Mouse (Mus musculus) T-helper 17 cell (primary cell): ENCODE data around the gene Gm21874.
"Not testable (repeated sequence)": the region's sequence is repeated elsewhere in the genome, so short reads cannot be mapped to it uniquely, and the experiment has no call there.

ENCODE experiments used
- in situ Hi-C, 2 experiments: fragments of 300-600 bp; cut with MboI, MseI; formaldehyde crosslinking; loops; 1 replicate in 1 of 2; 2 replicates in 1 of 2; pipeline ENCODE4 v1.15.1; 2025; ENCODE audit warnings: high pct_unique_total_duplicates in 2 of 2

Gene Gm21874

GRCm38 (mm10) chrY:9416048-9416447 lies at the start of gene Gm21874:
Gene Gm21874, minus strand, starts transcription at chrY:9416148.
- in situ Hi-C loops = not testable (repeated sequence)
